Comparison of ENCODE assay signal across 11 mouse cellular contexts in genomic region chr13:54035541-54035940, GRCm38 (mm10). TPM values are rescaled to one million over a fixed set of nuclear protein-coding genes. Genes with fewer than 3 reads are reported as not detected.
DNase-seq lines count a peak whose midpoint lies in the region.
"Had no signal": no experiment of that assay in that cellular context is flagged by ENCODE, and none has a peak within 500 bp of the region (broad histone marks: within the 10 kb centered on the region; RNA-seq: fewer than 3 reads in every experiment).

No protein-coding gene starts in this region.

- intact Hi-C loops in gastrocnemius, postnatal 36 days (cut with DNase I) = no loop called here

- peak; percentile 17 for DNase-seq in heart, postnatal 4 days
- no peak for DNase-seq in heart, adult 8-10 months (ENCODE audit: low spot score)
- DNase-seq in lung, postnatal 36 days = peak; percentile 2
- no peak for DNase-seq in lung, adult 18-20 months
- peak; percentile 43 for DNase-seq in NIH3T3 (ENCODE audit: low read depth)
- DNase-seq in naive thymus-derived CD4-positive, alpha-beta T cell, adult 2 months (ENCODE audit: low read depth) = peak; percentile 13
- DNase-seq in gastrocnemius, postnatal 36 days = no peak
- DNase-seq in layer of hippocampus, adult 9-10 months (ENCODE audit: low spot score) = no peak
- DNase-seq: cerebellum, adult 9-11 months; heart, postnatal 36 days; left cerebral cortex, postnatal 4 days had no signal

RNA-seq across cellular contexts. Expression of gene Drd1, which starts 20.0 kb away (rescaled TPM):
- under 1 TPM; 0.16 to 0.33 TPM for total RNA-seq in heart, postnatal 4 days (2021)
- under 1 TPM; 0.17 to 0.53 (median 0.25) TPM for total RNA-seq in heart, adult 8-10 months (2022)
- total RNA-seq in gastrocnemius, postnatal 36 days (2021) = not detected

RNA-seq across cellular contexts. Expression of gene Sfxn1, which starts 36.1 kb away (rescaled TPM):
- total RNA-seq in heart, postnatal 4 days (2021) = 10 to 100 TPM; 13.5 to 16.5 TPM
- total RNA-seq in heart, adult 8-10 months (2022) = 1 to 10 TPM; 6.5 to 9.9 (median 8.4) TPM
- total RNA-seq in gastrocnemius, postnatal 36 days (2021) = 1 to 10 TPM; 1.8 to 2.4 TPM

Comparison
In these comparisons a context has a peak if more than half of its experiments do, and no peak if none do; other contexts are left out.
1. DNase-seq: peak in heart, postnatal 4 days (single experiment), lung, postnatal 36 days (single experiment), NIH3T3 (single experiment) and naive thymus-derived CD4-positive, alpha-beta T cell, adult 2 months (single experiment); none in heart, adult 8-10 months (single experiment), lung, adult 18-20 months (0 of 2), gastrocnemius, postnatal 36 days (0 of 2) and layer of hippocampus, adult 9-10 months (single experiment).